Mouse (Mus musculus) heart, adult 2 months (tissue): ENCODE measurements around the gene Rpl23a. TPM values are rescaled to one million over a fixed set of nuclear protein-coding genes. Genes with fewer than 3 reads are reported as not detected.

Experiments
- DNase-seq, 2 experiments: peaks; one replicate each; pipeline ENCODE4 v3.0.0; 2021
- H3K27ac ChIP-seq: fragments of 200-600 bp; 2 replicates; pipeline ENCODE4 v1.8.1; 2022
- H3K27me3 ChIP-seq: fragments of 200-500 bp; 2 replicates; pipeline ENCODE4 v1.6.1; 2012; ENCODE audit warnings: mild to moderate bottlenecking, low read length, inconsistent platforms, mixed read lengths; ENCODE audit not compliant: control insufficient read depth, insufficient read depth
- H3K36me3 ChIP-seq: fragments of 200-500 bp; 2 replicates; pipeline ENCODE4 v1.6.1; 2012; ENCODE audit warnings: low read length, inconsistent platforms; ENCODE audit not compliant: control insufficient read depth, insufficient read depth
- H3K4me1 ChIP-seq: fragments of 200-500 bp; 2 replicates; pipeline ENCODE4 v1.6.1; 2011; ENCODE audit warnings: low read length; ENCODE audit not compliant: control insufficient read depth, insufficient read depth
- H3K4me3 ChIP-seq: fragments of 200-600 bp; 2 replicates; pipeline ENCODE4 v1.8.1; 2022
- H3K79me2 ChIP-seq: fragments of 200-500 bp; replicated peaks from 2 replicates; pipeline ENCODE4 v1.6.1; 2012; ENCODE audit warnings: mild to moderate bottlenecking, inconsistent platforms, low read length, moderate library complexity, mixed read lengths; ENCODE audit not compliant: control insufficient read depth, insufficient read depth
- H3K9ac ChIP-seq: fragments of 200-500 bp; 2 replicates; pipeline ENCODE4 v1.6.1; 2012; ENCODE audit warnings: low read depth, mild to moderate bottlenecking, control low read depth, inconsistent platforms, low read length, mixed read lengths
- CTCF ChIP-seq: fragments of 200-600 bp; IDR thresholded peaks from 2 replicates; pipeline ENCODE4 v1.8.1; 2022; ENCODE audit warnings: antibody characterized with exemption, mild to moderate bottlenecking, moderate library complexity
- EP300 ChIP-seq: fragments of 200-500 bp; IDR thresholded peaks from 2 replicates; pipeline ENCODE4 v1.6.1; 2011; ENCODE audit warnings: low read depth, low read length, control low read depth; ENCODE audit not compliant: insufficient read depth
- POLR2A ChIP-seq: fragments of 200-500 bp; IDR thresholded peaks from 2 replicates; pipeline ENCODE4 v1.6.1; 2011; ENCODE audit warnings: mild to moderate bottlenecking, low read depth, low read length, control low read depth; ENCODE audit not compliant: insufficient read depth
- WGBS: fragments of 180-500 bp; shearing (Covaris S2); methylation state at CpG from one replicate; pipeline ENCODE4 v1.1.7; 2018; 5-methylcytosine and 5-hydroxymethylcytosine counted together
- intact Hi-C: fragments of 180-260 bp; cut with DNase I; formaldehyde crosslinking; loops from one replicate; pipeline ENCODE4 v1.15.1; 2025
- polyA plus RNA-seq: library from polyadenylated mRNA; depleted of rRNA; stranded (reverse); fragments of >200 nt; gene quantifications from 2 replicates; pipeline ENCODE4 v1.2.3, GENCODE M21; 2012
- total RNA-seq, 2 experiments: library from RNA; stranded (reverse); gene quantifications; 2 replicates each; pipeline ENCODE4 v1.2.3; 2021

Rpl23a gene
- total and polyA plus RNA-seq, 3 experiments = 155 to 911 (median 801) TPM

DNA sequence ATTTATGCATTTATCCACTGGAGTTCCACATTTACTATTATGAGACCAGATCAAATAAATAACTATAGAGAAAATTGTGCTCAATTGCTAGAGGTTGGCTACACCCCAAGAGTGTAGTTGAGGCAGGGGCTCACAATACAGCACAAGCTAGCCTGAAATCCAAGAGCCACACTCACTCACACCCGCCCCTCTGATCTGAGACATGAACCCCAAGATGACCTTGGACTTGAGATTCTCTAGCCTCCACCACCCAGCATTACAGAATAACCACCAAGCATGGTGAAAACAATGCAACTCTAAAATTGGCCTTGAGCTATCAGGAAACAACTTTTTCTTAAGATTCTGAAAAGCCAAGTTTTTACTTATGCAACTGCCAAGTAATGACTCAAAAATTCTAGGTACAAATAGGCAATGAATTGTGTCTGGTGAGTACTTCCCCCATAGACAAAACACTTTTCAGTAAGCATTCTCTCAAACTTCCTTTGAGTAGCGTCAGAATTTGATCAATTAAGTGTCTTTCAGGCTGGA is 1.5 kb downstream of the Rpl23a start:
- intact Hi-C loops = no loop called here
- Histone ChIP-seq H3K36me3 (peaks cover 11% of the 10 kb centered on the region), H3K4me1 (peaks cover 1% of the 10 kb centered on the region), H3K27me3 (no peaks in the 10 kb centered on the region), H3K9ac (no peak overlapping the region), H3K79me2 (no peaks in the 10 kb centered on the region), H3K27ac (no peak overlapping the region), H3K4me3 (no peak overlapping the region)
- TF ChIP-seq EP300 = no peak
- TF ChIP-seq POLR2A = no peak
- TF ChIP-seq CTCF = no peak
- WGBS = 44% methylated on average over 2 of the region's 2 CpGs
- DNase-seq = no peak

DNA sequence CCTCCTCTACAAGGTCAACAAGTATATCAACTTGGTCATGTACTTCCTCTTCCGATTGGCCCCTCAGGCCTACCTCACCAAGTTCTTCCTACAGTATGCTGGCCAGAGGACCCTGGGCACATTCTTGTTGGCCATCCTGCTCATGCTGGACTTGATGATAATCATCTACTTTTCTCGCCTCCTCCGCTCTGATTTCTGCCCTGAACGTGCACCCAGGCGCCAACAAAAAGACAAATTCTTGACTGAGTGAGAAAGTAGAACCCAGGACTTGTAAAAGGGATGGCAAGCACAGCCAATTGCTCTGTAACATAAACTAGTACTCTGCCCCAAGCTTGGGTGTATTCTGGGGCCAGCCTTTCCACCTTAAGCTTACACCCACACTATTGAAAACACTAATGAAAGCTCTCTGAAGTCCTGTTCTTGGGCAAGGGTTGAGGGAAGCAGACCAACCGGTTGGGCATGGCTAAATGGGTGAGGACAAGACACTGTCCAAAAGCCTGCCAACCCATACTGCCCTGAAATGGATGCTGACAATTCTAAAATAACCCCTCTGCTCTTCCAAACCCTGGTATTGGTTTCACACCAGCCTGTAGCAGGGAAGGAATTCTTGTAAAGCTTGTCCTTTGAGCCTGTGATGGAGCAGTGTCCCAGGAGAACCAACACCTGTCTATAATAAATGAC is 3.2 kb downstream of the Rpl23a start:
- no peak for TF ChIP-seq CTCF
- no peak for TF ChIP-seq EP300
- no peak; the same call in 1 of the 2 replicates for TF ChIP-seq POLR2A
- Histone ChIP-seq H3K27me3 (no peaks in the 10 kb centered on the region), H3K4me3 (no peak overlapping the region), H3K79me2 (no peaks in the 10 kb centered on the region), H3K27ac (no peak overlapping the region), H3K4me1 (peaks cover 3% of the 10 kb centered on the region), H3K9ac (no peak overlapping the region), H3K36me3 (peaks cover 11% of the 10 kb centered on the region)
- intact Hi-C loops = no loop called here
- 73% methylated on average over 6 of the region's 6 CpGs for WGBS
- no peak for DNase-seq

DNA sequence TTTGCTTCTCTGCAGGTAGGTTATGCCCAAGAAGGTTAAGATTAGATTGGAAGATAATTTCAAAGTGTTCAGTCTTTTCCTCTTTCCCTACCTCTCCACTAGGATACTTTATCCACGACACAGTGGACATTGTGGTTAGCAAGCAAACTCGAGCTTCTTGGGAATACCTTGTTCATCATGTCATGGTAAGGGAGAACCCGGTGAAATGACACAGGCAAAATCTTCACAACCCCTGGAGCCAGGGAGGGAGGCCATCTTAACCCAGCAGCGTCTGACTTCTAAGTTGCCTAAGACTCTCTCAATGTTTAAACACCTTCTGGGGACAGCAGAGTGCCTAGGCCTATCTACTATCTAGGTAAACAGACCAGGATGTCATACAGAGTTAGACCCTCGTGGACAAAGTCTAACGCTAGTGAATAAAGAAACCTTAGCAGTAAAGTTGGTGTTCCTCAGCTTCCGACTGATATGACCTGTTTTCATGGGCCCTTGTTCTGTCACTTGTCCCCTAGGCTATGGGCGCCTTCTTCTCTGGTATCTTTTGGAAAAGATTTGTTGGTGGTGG is 3.9 kb downstream of the Rpl23a start:
- Histone ChIP-seq H3K4me1 (peaks cover 3% of the 10 kb centered on the region), H3K27ac (no peak overlapping the region; the same call in 1 of the 2 replicates), H3K36me3 (peaks cover 11% of the 10 kb centered on the region), H3K9ac (no peak overlapping the region), H3K79me2 (no peaks in the 10 kb centered on the region), H3K4me3 (no peak overlapping the region; the same call in 1 of the 2 replicates), H3K27me3 (no peaks in the 10 kb centered on the region)
- WGBS = 48% methylated on average over 8 of the region's 8 CpGs
- intact Hi-C loops = no loop called here
- TF ChIP-seq POLR2A = no peak
- no peak for TF ChIP-seq CTCF
- TF ChIP-seq EP300 = no peak
- no peak for DNase-seq

DNA sequence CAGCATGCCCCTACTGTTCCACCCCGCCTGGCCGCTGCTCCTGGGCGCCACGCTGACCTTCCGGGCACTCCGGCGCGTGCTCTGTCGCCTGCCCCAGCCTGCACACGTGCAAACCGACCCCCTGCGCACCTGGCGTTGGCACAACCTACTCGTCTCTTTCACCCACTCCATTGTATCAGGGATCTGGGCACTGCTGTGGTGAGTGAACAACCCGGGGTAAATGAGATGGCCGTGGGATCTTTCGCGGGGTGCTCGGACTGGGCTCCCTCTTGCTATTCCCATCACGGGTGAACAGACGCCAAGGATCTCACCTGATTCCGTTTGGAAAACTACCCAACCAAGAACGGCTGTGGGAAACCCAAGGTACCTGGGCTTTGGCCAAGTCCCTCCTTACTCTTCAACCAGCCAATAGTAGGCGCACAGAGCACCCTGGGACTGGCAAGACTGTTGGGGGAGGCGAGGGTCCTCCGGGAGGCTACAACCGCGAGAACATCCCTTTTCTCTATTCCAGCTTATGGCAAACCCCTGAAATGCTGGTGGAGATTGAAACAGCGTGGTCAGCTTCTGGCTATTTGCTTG is 4.4 kb downstream of the Rpl23a start:
- H3K36me3 ChIP-seq = peaks cover 11% of the 10 kb centered on the region
- DNase-seq = peak in 1 of 2 experiments; percentile 52
- TF ChIP-seq EP300 (no peak), POLR2A (0 out of 2 replicates have a peak, but pooled peaks have one; percentile 0)
- peaks cover 3% of the 10 kb centered on the region for H3K4me1 ChIP-seq
- intact Hi-C loops = no loop called here
- H3K27ac ChIP-seq = peak overlapping the region; percentile 96
- H3K27me3 ChIP-seq = no peaks in the 10 kb centered on the region
- peak overlapping the region; percentile 96 for H3K4me3 ChIP-seq
- WGBS = 6% methylated on average over 29 of the region's 29 CpGs
- H3K9ac ChIP-seq = peak overlapping the region; percentile 86
- H3K79me2 ChIP-seq = no peaks in the 10 kb centered on the region

DNA sequence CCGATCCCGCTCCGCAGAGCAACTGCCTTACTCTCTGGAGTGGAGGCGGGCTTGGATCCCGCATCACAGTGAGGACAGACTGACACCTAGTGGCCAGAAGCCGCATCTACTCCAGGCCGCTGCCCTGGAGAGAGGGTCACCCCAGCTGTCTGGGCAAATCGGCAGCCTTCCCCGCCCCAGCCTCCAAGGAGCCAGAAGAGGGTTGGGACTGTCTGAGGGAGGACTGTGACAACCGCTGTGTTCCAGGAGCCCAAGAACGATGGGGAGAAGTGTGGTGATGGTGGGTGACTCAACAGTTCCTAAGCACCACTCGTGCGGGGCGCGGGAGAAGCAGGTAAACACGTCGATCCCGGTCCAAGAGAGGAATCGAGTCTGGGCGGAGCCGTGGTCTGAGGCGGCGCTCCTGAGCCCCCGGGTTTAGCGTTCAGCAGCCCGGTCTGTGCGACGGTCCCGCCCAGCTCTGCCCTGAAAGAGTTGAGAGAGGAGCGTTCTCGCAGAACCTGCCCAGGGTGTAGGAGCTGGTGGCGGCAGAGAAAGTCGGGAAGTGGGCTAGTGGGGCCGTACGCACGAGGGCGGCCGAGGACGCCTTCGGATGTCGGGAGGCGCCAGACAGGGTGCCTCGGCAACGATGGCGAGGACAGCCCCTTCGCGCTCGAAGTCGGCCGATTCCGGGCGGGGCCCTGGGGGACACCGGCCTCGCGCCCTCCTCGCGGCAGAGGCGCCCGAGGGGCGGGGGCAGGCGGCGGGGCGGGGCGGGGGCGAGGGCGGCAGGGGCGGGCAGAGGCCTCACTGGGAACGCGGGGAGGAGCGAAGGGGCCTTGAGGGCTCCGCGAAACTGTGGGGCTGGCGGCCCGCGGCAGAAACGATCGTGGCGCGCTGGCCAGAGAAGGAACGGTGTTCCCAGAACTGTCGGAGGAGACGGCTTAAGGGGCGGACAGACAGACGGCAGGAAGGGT is 5.2 kb downstream of the Rpl23a start:
- Histone ChIP-seq H3K79me2 (no peaks in the 10 kb centered on the region), H3K27ac (peak overlapping the region; percentile 96), H3K9ac (peak overlapping the region; percentile 86), H3K27me3 (no peaks in the 10 kb centered on the region), H3K36me3 (peaks cover 11% of the 10 kb centered on the region), H3K4me1 (peaks cover 3% of the 10 kb centered on the region), H3K4me3 (peak overlapping the region; percentile 96)
- DNase-seq = peak; percentile 96
- intact Hi-C loops = loop anchor here (1.0 to 2.0 kb wide), 4 partner anchors 19 to 193 kb away; no protein-coding TSS in a partner anchor
- TF ChIP-seq CTCF (no peak; the same call in 1 of the 2 replicates), EP300 (peak; percentile 96), POLR2A (peak; percentile 62)
- WGBS = under 1% methylated on average over 84 of the region's 84 CpGs
